Mouse (Mus musculus) large intestine, adult 2 months (tissue): ENCODE measurements around the gene Mst1. TPM values are rescaled to one million over a fixed set of nuclear protein-coding genes. Genes with fewer than 3 reads are reported as not detected.

ENCODE experiments used
- DNase-seq: peaks from one replicate; pipeline ENCODE4 v3.0.0-alpha.2; 2012; ENCODE audit warnings: low read depth, low spot score
- WGBS: fragments of 180-500 bp; shearing (Covaris S2); methylation state at CpG from one replicate; pipeline ENCODE4 v1.1.7; 2018; 5-methylcytosine and 5-hydroxymethylcytosine counted together
- polyA plus RNA-seq: library from polyadenylated mRNA; depleted of rRNA; stranded (reverse); fragments of >200 nt; gene quantifications from 2 replicates; pipeline ENCODE4 v1.2.3, GENCODE M21; 2012

Gene Mst1
- polyA plus RNA-seq, 1 experiment = 0.26 TPM

- under 1% methylated on average over 51 of the region's 52 CpGs for WGBS
- peak; percentile 80 for DNase-seq
Observed at GRCm38 (mm10) chr9:108094184-108094941, 14.1 kb downstream of the Mst1 start, which contains the start of gene Apeh. Gene Apeh (minus strand): TSS chr9:108094606.

- no peak for DNase-seq
- WGBS = 0% methylated on average over 16 of the region's 16 CpGs
Observed at GRCm38 (mm10) chr9:108094998-108095411, 14.8 kb downstream of the Mst1 start.

- WGBS = 3% methylated on average over 3 of the region's 3 CpGs
- no peak for DNase-seq
Observed at GRCm38 (mm10) chr9:108095518-108095917, 15.3 kb downstream of the Mst1 start.

- 41% methylated on average over 10 of the region's 10 CpGs for WGBS
- no peak for DNase-seq
Observed at GRCm38 (mm10) chr9:108095949-108096712, 15.9 kb downstream of the Mst1 start.

- WGBS = 91% methylated on average over 8 of the region's 8 CpGs
- no peak for DNase-seq
Observed at GRCm38 (mm10) chr9:108099619-108100018, 19.4 kb downstream of the Mst1 start.

GRCm38 (mm10) chr9:108104766-108105548 is 24.7 kb downstream of the Mst1 start:
- 36% methylated on average over 31 of the region's 31 CpGs for WGBS
- no peak for DNase-seq

- WGBS = 80% methylated on average over 12 of the region's 12 CpGs
- no peak for DNase-seq
Observed at GRCm38 (mm10) chr9:108105549-108105863, 25.3 kb downstream of the Mst1 start.

GRCm38 (mm10) chr9:108106090-108106489 is 25.9 kb downstream of the Mst1 start:
- DNase-seq = no peak
- 88% methylated on average over 23 of the region's 23 CpGs for WGBS

- DNase-seq = no peak
- WGBS = 90% methylated on average over 16 of the region's 16 CpGs
Observed at GRCm38 (mm10) chr9:108107867-108108266, 27.6 kb downstream of the Mst1 start.

- 32% methylated on average over 16 of the region's 16 CpGs for WGBS
- DNase-seq = no peak
Observed at GRCm38 (mm10) chr9:108110160-108110559, 29.9 kb downstream of the Mst1 start.

- 5% methylated on average over 22 of the region's 22 CpGs for WGBS
Observed at GRCm38 (mm10) chr9:108111101-108111592, 30.9 kb downstream of the Mst1 start.

GRCm38 (mm10) chr9:108111593-108112121 is 31.4 kb downstream of the Mst1 start:
- 74% methylated on average over 17 of the region's 17 CpGs for WGBS
- no peak for DNase-seq

More at GRCm38 (mm10) chr9:108111101-108111592, 30.9 kb downstream of the Mst1 start:
- no peak for DNase-seq

GRCm38 (mm10) chr9:108112719-108113340 is 32.6 kb downstream of the Mst1 start:
- DNase-seq = no peak
- WGBS = 72% methylated on average over 18 of the region's 18 CpGs

- no peak for DNase-seq
- 84% methylated on average over 43 of the region's 43 CpGs for WGBS
Observed at GRCm38 (mm10) chr9:108115290-108116077, 35.2 kb downstream of the Mst1 start.

GRCm38 (mm10) chr9:108117143-108117542 is 36.9 kb downstream of the Mst1 start:
- 68% methylated on average over 4 of the region's 4 CpGs for WGBS
- no peak for DNase-seq

- 13% methylated on average over 11 of the region's 11 CpGs for WGBS
- DNase-seq = peak; percentile 60
Observed at GRCm38 (mm10) chr9:108119891-108120411, 39.7 kb downstream of the Mst1 start.

- 84% methylated on average over 8 of the region's 8 CpGs for WGBS
- no peak for DNase-seq
Observed at GRCm38 (mm10) chr9:108120671-108121070, 40.4 kb downstream of the Mst1 start.
